Mouse (Mus musculus): ENCODE data around the gene Cpxm1.

The Cpxm1 gene

GRCm38 (mm10) chr2:130397186-130397985 is at the start of gene Cpxm1:
Gene Cpxm1, minus strand, starts transcription at chr2:130397574.
- no peak for DNase-seq (ENCODE audit: low spot score in 2 of 2)

DNA sequence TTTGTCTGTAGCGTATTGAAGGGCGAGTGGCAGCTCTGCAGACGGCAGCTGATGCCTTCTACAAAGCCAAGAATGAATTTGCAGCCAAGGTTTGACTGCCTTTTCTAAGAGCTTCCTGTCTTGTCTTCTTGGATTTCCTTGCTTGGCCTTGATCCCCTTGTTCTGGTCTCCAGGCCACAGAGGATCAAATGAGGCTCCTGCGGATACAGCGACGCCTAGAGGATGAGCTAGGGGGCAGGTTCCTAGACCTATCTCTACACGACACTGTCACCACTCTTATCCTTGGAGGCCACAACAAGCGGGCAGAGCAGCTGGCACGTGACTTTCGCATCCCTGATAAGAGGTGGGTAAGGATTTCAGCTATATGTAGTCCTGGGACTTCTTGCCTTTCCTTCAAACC is 44.8 kb upstream of the Cpxm1 start:
- no peak for DNase-seq (ENCODE audit: low spot score in 2 of 2)

DNA sequence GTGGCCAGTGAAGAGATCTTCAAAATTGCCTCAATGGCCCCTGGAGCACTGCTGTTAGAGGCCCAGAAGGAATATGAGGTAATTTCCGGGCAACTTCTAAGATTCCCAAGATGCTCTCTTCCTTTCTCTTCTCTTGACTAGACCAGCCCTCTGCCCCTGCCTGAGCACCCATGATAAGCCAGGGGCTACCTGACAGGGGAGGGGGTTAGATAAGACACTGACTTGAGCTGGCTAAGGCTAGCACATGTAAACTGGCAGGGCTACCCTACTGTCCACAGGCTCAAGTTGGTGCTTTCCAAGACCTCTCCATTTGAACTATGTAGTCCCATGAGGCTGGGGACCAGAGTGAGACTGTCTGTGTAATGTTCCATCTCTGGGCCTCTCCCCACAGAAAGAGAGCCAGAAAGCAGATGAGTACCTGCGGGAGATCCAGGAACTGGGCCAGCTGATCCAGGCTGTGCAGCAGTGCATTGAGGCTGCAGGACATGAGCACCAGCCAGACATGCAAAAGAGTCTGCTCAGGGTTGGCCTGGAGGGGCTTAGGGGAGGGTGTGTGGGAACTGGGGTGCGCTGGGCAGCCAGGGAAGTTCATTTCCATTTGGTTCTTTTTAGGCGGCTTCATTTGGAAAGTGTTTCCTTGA is 42.6 kb upstream of the Cpxm1 start:
- no peak for DNase-seq (ENCODE audit: low spot score in 2 of 2)

- DNase-seq (ENCODE audit: low spot score in 2 of 2) = no peak
Measured at GRCm38 (mm10) chr2:130438861-130439260, 41.5 kb upstream of the Cpxm1 start.

DNA sequence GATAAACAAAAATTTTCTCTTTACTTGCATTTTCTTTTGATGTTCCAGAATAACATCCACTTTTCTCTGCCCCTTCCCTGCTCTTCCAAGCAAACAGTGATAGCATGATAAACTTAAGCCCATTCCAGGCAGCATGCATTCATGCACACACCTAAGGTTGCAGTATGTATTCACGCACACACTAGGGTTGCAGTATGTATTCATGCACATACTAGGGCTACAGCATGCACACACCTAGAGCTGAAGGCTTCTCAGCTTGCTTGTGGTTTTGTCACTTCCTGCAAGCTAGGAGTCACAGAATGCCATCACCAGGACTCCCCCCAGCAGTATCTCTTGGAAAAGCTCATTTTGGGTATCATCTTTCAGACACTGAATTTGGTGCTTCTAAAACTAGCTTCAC is 39.4 kb upstream of the Cpxm1 start:
- DNase-seq (ENCODE audit: low spot score in 2 of 2) = no peak

DNA sequence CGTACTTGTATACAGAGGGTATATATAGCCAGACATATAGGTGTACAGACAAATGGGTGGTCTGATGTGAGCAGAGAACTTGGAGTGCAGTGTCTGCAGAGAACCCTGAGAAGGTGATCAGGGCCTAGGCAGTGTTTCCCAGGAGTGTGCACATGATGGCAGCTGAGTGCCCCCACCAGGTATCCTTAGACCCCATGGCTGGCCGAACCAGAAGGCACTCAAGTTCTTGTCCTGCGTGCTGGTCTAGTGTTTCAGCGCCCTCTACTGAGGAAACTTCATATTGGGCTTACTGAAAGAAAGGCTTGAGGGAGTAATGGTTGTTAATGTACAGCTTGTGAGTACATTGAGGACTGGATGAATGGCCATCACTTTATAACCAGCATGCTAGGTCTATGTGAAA is 35.8 kb upstream of the Cpxm1 start:
- DNase-seq (ENCODE audit: low spot score in 2 of 2) = peak in 1 of 2 experiments; percentile 65

DNA sequence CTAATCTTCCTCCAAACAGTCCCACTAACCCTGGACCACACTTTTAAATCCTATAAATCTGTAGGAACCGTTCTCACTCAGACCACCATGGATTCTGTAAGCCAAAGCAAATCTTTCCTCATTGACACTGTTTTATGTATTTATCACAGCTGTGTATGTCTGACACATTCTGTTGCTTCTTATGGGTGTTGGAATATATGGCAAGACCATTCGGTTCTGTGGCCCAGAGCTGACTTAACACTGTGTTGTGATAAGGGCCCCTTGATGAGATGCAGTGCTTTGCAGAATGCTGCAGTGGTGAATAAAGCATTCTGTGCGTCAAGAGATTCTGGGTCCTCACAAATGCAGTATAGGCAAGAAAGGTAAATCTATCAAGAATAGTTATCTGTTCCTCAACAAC is 34.8 kb upstream of the Cpxm1 start:
- DNase-seq (ENCODE audit: low spot score in 2 of 2) = no peak

- DNase-seq (ENCODE audit: low spot score in 2 of 2) = no peak
Measured at GRCm38 (mm10) chr2:130430484-130430883, 33.1 kb upstream of the Cpxm1 start.

- DNase-seq (ENCODE audit: low spot score in 2 of 2) = no peak
Measured at GRCm38 (mm10) chr2:130429851-130430250, 32.5 kb upstream of the Cpxm1 start.

GRCm38 (mm10) chr2:130425112-130425511 is 27.7 kb upstream of the Cpxm1 start:
- peak in 1 of 2 experiments; percentile 25 for DNase-seq (ENCODE audit: low spot score in 2 of 2)

- peak; percentile 75 to 92 for DNase-seq (ENCODE audit: low spot score in 2 of 2)
Measured at GRCm38 (mm10) chr2:130424126-130424853, 26.9 kb upstream of the Cpxm1 start, which contains the start of the genes Vps16 and Pced1a. Gene Vps16, plus strand, starts transcription at chr2:130424339. Gene Pced1a, minus strand, starts transcription at chr2:130424701.

DNA sequence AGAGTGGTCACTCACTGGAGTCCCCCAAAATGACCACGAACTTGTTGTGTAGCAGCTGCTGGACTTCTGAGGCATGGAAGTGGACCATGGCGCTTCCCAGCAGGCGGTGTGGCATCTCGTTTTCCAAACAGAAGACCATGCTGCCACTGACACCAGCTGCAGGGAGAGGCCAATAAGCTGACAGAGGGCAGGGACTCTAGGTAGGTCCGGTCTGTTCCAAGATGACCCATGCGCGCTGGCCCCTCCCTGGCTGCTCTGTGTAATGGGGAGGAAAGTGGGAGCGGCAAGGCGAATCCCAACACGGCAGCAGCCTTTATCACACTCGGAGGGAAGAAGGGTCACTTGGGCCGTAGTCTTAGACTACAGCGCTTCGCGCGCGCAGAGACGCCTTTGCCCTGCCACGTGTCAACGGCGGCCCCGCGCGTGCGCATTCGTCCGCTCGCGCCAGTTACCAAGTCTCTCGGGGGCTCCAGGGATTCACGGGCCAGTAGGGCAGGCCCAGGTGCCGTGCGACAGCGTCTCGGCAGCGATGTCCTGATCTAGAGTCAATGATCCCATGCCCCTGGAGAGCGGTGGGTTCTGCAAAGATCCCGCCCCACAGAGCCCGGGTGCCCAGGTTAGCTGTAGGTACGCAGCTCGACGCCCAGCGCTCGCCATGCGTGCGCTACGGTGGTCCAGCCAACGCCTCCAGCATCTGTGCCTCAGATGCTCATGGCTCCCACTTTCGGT is 26.2 kb upstream of the Cpxm1 start:
- peak in 1 of 2 experiments; percentile 77 for DNase-seq (ENCODE audit: low spot score in 2 of 2)

DNA sequence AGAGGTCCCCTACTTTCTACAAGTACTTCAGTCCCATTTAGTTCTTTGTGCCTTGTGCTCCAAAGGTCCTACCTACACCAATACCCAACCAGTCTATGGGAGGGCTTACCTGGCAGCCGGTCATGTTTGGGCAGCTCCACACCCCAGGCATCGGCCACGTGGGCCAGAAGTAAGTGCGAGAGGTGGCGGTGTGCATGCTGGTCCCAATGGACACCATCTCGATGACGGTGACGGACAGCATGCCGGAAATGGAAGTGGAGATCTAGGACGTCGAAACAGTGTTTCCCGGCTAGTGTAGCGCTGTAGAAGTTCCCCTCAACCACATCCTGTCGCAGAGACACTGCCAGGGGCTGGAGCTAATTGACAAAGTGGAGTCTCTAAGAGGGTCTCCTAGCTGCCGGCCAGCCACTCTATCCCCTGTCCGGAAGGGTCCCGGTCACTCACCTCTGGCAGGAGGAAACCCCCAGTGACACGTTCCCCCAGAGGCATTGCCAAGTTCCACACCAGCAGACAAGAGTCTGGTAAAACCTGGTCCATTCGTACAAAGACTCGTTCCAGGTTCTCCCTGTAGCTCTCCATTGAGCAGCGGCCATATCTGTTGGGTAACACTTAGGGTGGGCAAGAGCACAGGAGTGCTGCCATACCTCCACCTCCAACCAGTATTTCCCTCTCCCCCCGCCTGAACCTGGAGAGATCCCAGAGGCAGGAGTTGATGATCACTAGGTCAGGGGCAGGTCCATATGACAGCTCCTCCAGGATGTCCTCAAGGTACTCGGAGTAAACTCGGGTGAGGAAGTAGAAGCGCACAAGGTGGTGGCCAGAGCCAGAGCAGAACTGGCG is 24.6 kb upstream of the Cpxm1 start:
- no peak for DNase-seq (ENCODE audit: low spot score in 2 of 2)

DNA sequence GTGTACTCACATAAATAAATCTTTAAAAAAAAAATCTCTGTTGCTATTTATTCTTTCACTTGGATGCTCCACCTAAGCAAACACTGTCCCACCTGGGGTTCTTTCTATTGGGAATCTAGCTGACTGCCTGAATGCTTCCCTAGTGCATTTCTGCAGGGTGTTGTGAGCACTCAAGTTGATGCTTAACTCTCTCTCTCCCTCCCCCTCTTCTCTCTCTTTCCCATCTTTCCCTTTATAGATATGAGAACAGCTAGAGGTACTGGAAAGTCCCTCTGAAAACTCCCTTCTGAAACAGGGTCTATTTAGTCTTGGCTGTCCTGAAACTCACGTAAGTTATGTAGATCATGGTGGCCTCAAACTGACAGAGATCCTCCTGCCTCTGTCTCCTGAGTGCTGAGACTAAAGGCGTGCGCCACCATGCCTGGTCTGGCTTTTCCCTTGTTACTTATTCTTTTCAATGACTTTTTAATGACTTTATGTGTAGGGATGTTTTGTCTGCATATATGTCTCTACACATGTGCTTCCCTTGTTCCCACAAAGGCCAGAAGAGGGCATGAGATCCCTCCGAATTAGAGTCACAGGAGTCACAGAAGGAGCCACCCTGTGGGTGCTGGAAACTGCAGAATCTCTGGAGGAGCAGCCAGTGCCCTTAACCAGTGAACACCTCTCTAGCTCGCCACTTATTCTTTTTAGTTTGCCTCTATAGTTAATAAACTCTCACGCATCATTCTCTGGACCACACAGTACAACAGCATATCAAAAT is 16.9 kb upstream of the Cpxm1 start:
- DNase-seq (ENCODE audit: low spot score in 2 of 2) = no peak

GRCm38 (mm10) chr2:130412775-130413174 is 15.4 kb upstream of the Cpxm1 start:
- DNase-seq (ENCODE audit: low spot score in 2 of 2) = no peak

DNA sequence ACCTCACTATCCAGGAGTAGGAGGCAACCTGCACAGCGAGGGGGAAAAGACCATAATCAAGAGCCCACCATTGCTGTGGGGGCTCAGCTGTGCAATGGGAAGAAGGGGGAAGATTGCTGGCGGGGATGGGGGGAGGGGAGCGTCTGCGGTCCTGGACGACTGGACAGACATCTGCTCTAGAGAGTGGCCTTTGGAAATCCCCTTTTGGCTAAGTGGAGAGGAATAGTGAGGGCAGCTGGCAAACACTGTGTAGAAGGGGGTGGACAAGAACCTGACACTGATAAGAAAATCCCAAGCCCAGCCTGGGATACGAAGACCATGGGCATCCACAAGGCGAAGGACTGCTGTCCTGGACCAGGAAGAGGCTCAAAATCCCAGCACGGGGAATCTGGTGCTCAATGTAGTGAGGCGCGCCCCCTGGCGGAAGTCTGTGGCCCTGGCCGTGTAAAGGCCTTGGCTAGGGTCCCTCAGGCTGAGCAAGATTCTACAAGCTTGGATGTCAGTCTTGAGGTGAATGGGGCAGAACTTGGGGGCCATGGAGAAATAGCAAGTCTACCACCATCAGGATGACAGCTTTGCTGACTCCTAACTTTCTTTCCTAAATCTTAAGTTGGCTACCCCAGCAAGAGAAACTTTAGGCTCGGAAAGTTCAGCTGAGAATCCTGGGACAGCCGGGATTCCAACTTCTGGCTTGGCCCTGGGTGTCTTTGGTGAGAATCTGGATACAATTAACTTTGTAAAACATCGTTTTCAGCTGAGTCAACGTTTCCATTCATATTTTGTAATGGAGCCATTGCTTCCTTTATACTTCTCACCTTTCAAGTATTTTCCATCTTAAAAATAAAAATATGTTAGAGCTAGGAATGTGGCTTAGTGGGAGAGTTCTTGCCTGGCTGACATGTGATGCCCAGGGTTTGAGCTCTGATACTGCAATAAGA is 14.5 kb upstream of the Cpxm1 start:
- DNase-seq (ENCODE audit: low spot score in 2 of 2) = peak in 1 of 2 experiments; percentile 86

DNA sequence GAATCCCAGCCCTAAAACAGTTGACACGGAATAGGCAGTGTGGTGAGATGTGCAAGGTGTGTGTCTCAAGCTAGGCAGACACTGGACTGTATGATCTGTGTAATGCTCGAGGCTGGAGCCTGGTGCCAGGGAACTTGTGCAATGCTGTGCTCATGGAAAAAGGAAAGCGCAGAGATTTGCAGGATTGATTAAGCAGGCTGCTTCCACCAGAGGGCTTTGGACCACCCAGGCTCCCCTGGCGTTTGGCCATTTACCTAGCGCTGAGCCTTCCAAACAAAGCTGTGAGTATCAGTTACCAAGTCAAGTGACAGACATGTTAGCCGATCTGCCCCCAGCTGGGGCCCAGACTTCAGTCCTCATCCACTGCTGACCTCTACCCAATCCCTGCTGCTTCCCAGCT is 10.8 kb upstream of the Cpxm1 start:
- DNase-seq (ENCODE audit: low spot score in 2 of 2) = no peak

DNA sequence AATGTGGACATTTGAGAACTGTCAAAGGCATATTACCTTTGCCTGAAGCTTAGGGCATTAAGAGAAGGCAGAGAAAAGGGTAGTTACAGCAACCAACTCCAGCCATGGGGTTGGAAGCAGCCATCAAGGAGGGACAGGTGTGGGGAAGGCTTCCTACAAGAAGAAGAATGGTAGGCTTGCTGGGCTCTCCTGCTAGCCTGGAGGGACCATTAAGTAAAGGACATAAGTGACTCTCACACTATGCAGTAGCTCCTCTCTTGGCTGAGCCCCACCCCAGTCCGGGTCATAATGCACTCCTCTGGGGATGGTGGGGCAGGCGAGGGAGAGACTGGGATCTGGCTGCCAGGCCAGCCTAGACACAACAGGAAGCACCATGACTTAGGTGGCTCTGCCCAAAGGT is 8.8 kb upstream of the Cpxm1 start, which contains the start of gene Tmem239:
Tmem239 (plus strand) TSS at position 301 of the 400 bp plus-strand sequence.
- no peak for DNase-seq (ENCODE audit: low spot score in 2 of 2)

DNA sequence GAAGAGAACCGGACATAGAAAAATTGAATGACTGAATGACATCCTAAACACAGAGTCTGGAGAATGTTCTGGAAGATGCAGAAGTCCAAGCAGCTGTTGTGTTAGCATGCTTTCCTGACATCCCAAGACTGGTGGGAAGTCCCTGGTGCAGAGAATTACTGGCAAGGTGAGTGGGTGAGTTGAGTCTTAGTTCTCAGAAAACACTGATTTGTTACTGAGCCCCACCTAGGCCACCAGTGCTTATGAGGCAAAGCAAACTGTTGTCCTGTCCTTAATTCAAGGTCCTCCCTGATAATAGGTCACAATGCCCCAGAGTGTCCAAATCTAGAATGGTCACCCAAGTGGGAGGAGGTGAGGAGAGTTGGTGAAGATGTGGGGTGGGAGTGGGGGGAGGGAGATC is 7.6 kb upstream of the Cpxm1 start, which contains the start of the genes Gm28372 and 1700020A23Rik:
Gm28372 (plus strand) TSS at position 301 of the 400 bp plus-strand sequence.
1700020A23Rik (plus strand) TSS at position 321 of the 400 bp plus-strand sequence.
- DNase-seq (ENCODE audit: low spot score in 2 of 2) = no peak
